Mouse (Mus musculus) thymus, postnatal 25 days (tissue): ENCODE measurements around the gene Frat1.
"Not testable (repeated sequence)": the region's sequence is repeated elsewhere in the genome, so short reads cannot be mapped to it uniquely, and the experiment has no call there.

Experiments
- DNase-seq: peaks from one replicate; pipeline ENCODE4 v3.0.0; 2022

Frat1 gene

DNA sequence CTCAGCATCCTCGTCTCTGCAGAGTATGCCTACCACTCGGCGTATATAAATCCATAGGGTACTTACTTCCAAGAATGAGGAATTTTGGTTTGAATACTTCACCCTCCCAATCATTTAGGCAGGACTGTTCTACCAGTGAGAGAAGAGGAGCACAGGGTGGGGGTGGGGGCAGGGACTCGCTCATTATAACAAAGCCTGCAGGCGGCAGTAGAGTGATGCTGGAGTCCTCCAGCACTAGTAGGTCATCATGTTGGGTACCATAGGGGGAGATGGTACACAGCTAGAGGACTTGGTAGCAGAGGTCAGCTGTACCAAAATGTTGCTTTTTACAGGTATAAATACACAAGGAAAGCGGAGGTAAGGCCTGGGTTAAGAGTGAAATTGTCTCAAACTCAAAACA, 14.6 kb downstream of the Frat1 start:
- peak; percentile 18 for DNase-seq

DNA sequence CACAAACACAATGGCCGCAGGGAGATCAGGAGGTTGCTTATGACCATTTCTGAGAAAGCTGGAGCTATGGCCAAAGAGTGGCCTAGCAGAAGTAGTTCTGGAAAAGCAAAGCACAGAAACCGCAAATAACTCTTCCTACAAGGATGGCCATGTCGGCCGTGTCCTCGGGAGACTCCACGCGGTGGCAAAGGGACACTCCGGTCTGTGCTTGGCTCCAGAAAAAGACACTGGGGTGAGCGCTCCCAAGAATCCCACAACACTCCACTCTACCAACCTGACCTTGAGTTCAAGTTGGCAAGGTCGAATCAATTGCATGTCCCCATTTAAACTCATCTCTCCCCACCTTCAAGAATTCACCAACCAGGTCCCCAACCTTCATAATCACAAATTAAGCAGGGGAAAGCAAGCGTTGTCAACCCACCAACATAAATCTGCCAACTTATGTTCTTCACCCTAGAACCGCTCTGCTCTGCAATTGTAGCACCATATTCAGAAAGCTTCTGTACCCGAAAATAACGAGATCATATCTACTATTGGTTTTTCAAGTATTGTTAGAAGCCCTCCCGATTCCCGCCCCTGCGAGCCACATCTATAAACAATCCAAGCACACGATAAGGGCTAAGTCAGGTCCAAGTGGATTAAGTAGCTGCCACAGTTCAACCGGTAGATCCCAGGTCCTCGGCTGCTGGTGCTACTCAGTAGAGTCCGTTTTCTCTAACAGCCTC, 16.8 kb downstream of the Frat1 start:
- DNase-seq: no peak

DNA sequence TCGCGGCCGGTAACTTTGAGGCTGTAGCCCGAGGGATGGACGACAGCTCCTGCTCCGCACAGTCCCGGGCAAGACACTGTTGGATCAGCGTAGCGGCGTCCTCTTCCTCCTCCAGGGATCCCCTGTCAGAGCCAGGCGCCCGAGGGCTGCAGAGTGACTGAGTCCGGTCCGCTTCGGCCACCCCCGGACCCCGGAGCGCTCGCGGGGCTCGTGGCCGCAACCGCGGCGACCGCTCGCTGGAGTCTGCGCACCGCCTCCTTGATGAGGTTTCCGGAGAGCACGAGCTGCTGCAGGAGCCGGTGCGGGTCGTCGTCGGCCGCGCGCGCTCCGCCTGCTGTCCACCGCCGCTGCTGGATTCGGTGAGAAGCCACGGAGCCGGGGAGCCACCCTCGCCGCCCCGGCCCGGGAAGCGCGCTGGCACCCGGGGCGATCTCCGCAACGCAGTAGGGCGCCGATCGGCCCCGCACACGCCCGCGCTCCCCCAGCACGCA, 17.4 kb downstream of the Frat1 start:
- DNase-seq: peak; percentile 46

DNA sequence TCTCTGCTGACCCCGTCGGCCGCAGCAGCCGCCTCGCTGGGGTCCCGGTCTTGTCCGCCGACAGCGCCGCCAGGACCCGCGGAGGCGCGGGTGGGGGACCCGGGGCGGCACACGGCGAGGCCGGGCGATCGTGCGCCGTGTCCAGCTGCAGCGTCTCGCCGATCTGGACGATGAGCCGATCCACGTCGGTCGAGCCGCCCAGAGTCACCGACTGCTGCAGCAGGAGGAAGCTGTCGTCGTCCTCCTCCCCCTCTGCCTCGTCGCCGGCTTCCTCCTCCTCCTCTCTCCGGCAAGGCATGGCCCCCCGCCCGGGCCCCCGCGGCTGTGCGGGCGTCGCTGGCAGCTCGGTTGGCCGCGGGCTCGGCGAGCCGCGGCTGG, 17.8 kb downstream of the Frat1 start:
- DNase-seq: not testable (repeated sequence)

DNA sequence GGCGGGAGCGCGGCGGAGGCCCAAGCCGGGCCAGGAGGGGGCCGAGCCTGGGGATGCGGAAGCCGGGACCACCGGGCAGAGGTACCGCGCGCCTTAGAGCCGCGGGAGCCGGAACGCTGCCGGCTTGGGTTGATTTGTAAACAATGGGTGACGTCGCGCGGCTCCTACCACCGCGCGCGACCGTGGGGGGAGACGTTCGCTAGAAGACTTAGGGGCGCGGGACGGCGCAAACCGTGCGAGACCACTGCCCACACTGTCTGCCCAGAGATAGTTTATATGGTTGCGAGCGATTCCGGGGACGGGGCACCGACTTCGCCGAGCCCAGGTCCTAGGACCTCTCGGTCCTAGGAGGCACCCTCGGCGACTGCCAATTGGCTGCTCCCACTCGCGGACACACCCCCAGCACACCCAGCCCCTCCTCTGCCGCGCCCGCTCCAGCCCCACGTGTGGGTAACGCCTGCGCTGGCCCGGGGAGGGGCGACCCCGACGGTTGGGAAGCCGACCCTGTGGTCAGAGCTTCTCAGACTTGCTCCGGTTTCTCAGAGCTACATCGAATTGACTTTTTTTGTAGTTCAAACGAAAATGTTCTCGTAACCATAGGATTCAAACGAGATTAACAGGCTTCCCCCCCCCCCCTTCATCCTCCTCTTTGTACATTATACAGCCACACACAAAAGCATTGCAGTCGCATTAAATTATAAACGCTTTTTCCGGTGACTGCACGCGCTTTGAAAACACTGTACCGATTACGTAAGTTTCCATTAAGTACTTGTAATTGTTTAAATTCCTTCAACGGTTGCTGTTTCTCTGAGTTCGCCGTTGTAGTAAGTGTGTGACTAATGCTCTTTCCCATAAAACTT, 18.5 kb downstream of the Frat1 start, which contains the start of gene Frat2:
Gene Frat2 (minus strand): TSS at position 141 of the 860 bp plus-strand sequence.
- peak; percentile 92 for DNase-seq

DNA sequence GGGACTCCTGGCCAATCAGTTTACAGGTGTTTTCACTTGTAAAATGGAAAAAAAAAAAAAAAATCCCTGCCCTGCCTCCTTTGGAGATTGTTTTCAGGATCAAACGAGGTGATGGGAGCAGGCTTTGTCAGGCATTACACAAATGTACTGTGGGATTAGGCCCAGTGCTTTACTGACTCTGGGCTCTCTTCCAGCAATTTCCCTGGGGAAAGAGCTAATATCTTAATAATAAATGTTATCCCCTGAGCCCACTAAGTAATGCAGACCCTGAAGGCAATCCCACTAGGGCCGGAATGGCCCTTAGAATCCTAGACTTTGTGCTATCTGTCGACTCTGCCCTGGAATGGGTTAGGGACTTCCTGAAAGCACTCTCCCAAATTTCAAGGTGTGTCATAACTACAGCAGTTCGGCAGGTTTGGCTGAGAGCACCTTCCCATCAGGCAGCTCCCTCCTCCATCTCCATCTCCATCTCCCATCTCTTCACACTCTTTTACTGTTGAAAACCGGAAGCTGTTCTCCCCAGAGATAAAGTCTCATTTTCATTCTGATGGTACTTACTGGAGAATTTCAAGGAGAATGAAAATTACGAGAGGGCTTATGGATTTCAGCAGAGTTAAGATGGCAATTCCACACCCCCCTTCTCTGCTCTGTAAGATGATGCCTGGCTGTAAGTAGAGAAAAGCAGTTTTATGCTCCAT, 20.4 kb downstream of the Frat1 start:
- DNase-seq: no peak

DNA sequence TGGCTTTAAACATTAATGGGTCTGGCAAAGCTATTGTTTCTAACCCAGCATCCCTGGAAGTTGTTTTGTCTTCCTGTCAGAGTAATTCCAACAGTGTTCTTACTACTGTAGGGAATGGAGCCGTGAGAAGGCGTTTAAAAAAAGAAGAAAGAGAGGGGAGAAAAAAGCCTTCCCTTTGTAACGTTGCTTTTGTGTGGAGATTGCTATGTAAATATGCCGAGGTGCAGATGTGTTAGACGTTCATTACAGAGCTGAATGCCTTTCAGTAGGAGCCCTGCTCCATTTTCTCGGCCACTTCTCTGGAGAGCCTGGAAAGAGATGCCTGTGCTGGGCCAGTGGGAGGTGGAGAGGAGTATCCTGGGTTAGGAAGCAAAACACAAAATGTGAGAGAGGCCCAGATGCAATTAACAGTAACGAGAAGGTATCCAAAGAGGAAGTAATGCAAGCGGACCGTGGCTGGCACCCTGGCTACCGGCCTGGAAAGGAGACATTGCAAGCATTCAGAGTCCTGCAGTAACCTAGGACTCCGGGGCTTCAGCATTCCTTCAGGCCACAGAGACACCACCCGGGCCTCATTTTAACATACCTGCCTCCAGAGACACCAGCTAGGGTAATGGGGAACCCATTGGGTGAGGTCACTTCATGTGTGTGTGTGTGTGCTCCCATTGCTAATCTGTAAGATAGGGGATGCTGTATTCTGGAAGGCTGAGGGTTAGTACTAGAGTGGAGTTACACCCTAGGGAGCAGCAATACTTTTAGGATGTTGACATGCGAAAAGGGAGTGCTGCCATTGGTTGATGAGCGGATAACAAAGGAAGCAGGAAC, 21.2 kb downstream of the Frat1 start:
- DNase-seq: no peak

DNA sequence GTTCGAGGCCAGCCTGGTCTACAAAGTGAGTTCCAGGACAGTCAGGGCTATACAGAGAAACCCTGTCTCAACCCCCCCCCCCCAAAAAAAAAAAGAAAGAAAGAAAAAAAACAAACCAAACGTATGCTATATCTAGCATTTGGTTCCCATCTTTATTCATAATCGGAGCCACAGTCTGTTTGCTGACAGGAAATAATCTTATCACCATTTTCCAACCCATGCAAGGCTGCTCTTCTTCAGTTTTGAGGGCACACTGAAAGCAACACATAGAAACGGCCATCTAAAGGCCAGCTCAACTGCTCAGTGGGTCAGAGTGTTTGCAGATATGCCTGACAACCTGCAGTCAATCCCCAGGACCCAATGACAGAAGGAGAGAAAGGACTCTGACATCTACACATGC, 22.7 kb downstream of the Frat1 start:
- no peak for DNase-seq

DNA sequence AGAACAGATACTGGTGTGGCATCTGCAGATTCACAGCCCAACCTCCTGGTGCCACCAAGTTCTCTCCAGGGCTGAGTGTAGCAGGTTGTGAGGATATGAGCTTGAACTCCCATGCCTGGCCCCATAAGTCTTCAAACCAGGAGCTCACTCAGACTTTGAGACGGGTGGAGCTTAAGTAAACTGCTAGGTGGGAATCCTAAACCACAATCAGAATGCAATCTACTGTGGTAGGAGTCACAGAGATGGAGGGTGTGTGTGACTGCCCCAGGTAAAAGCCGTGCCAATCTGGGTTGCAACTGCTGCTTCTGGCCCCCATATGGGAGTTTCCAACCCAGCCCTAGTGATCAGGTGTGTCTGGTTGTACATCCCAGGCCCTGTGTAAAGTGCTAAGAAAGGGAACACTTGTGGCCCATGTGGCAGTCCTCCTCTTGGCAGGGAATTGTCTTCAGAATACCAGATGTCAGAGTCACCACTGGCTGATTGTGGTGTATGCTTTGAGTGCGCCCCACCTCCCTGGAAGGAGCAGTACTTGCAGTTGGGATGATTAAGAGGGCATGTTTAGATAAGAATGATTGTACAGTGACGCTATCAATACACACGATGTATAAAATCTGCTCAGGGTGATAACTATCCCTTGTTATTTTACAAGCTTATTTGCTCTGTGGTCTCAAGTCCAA, 27.5 kb downstream of the Frat1 start:
- no peak for DNase-seq

DNA sequence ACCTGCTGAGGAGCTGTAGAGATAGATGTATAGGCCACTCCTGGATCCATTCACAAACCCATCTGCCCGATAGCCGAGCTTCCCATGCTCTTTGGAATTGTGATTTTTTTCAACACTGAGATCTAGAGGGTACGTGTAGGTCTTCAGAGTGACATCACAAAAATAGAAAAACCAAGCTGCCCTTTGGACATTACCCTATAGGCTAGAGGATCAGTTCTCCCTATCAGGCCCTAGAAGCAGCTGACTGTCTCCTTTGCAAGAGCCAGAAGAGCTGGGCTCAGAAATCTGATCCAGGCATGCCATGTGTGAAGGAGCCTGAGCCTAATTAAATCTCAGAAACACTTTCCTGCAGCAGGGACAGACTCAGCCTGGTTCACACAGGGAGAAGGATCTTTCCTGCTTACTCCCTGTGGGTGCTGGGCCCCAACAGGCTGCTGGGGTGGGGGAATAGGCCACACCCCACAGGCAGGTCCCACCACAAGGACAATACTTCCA, 28.1 kb downstream of the Frat1 start:
- no peak for DNase-seq

DNA sequence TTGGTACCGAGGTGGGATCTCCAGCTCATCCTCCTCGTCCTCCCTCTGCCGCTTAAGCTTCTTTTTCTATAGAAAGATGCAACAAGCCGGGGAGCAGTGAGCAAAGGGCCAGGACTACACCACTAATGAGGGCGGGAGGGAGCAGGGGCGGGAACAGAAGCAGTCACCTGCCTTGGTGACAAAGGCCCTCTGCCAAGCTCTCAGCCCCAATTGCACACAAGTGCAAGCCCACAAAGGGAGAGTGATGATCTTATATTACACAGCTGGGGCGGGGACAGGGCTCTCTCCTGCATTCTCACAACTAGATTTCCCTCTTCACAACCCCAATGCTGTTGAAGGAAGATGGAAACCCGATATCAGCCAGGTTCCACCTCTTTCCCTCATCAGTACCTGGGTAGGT, 36.9 kb downstream of the Frat1 start:
- DNase-seq: no peak

DNA sequence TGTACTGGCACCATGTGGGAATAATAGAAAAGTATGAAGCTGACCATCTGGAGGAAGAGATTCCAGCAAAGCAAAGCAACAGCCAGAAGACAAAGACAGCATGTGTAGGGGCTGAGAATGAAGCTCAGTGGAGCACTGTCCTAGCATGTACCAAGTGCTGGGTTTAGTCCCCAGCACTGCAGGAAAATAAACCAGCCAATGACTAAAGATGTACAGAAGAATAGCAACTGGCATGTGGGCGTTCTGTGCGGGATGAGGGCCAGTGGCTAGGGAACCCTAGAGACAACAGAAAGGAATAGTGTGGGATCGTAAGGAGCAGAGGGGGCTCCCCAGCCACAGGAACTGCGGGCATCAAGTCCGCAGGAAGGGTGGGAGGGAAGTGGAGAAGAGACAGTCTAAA, 39.5 kb downstream of the Frat1 start:
- no peak for DNase-seq

DNA sequence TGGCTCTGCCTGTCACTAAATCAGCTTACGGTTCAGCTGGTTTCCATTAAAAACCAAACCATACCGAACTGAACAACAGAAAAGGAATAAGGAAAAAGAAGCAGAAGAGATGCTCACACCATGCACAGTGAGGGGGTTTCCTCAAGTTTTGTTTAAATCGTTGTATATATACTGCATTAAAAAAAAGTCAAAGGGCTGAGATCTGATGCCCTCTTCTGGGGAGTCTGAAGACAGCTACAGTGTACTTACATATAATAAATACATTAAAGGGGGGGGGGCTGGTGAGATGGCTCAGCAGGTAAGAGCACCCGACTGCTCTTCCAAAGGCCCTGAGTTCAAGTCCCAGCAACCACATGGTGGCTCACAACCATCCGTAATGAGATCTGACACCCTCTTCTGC, 40.2 kb downstream of the Frat1 start:
- DNase-seq: not testable (repeated sequence)

DNA sequence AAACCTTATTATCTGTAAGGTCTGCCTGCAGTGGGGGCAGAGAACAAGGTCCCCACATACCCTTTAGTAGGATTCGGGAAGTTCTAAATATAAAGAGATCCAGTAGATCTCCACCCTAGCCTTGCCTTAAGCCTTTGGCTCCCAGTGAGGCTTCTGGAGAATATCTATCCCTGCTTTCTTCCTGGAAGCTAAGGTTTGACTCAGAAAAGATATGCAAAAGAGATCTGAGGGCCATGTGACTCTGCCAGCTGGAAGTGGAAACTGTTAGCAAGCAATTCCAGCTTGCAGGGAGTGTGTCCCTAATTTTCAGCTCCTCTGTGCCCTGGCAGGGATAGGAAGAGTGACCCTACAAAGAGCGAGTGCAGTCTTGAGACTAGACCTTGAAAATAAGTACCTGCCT, 42.5 kb downstream of the Frat1 start:
- DNase-seq: no peak

DNA sequence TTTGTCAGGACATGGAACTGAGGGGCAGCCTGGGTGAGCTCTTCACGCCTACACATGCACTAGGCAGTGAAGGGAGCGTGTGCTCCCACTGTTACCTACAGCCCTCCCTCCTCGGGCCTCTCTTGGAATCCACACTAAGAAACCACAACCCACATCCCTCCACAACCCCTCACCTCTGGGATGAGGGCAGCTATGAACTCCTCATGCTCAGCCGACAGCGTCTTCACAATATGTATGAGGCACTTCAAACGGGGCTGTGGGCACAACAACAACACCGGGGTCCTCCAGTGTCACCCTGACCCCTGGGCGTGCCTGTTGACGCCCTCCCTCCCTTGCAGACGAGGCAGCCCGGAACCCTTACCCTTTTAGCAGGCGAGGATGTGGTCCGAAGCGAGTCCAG, 44.6 kb downstream of the Frat1 start:
- DNase-seq: peak; percentile 63

DNA sequence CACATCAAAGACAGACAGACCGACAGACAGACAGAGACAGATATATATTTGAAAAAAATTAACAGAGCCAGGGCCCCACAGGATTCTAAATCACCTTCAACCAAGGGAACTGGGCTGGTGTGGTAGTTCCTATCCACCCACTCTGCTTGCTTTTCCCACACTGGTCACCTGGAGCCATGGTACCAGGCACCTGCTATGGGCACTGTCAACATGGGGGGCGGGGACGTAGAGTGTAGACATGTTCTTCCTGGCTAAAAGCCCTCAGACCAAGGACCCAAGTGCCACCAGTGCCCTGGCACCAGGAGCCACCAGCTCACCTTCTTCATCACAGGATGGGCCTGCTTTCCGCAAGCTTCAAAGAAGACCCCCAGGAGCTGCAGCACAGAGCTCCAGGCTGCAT, 52.1 kb downstream of the Frat1 start:
- no peak for DNase-seq
